Mouse (Mus musculus): ENCODE results near the gene Ctnna3. TPM values are rescaled to one million over a fixed set of nuclear protein-coding genes. Genes with fewer than 3 reads are reported as not detected.
"Not testable (repeated sequence)": the region's sequence is repeated elsewhere in the genome, so short reads cannot be mapped to it uniquely, and the experiment has no call there.

Gene Ctnna3
- polyA plus RNA-seq, 1 experiment from 2014 or later: 0.41 TPM

DNA sequence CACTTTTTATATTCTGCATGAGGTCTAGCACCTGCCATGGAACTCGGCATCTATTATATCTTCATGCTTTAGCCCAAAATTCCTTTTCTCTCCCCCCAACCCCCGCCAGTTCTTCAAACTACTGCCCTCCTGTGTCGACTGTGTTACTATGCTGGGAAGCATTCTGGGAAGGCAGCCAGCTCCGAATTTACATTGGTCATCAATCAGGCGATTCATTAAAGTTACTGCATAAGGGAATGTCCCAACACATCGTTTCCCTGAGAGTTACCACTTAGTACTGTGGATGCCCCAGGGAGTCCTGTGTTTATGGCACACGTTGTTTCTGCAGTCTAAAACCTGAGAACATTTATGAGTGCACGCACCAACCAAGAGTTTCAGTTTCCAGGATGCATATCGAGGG, 1288.1 kb downstream of the Ctnna3 start:
- peak; percentile 75 for DNase-seq (ENCODE audit: low spot score)
- Histone ChIP-seq H3K9ac (ENCODE audit: low read length) (no peak overlapping the region), H3K27ac (ENCODE audit: low read depth, low read length) (no peak overlapping the region), H3K27me3 (replicated peaks; ENCODE audit: control insufficient read depth, insufficient read depth, low read length) (no peaks in the 10 kb centered on the region), H3K4me1 (ENCODE audit: control insufficient read depth, insufficient read depth, low read length) (no peaks in the 10 kb centered on the region), H3K4me2 (ENCODE audit: low read length) (no peak overlapping the region), H3K36me3 (ENCODE audit: control insufficient read depth, insufficient read depth, low read length) (no peaks in the 10 kb centered on the region), H3K9me3 (replicated peaks; ENCODE audit: control insufficient read depth, low read length) (no peaks in the 10 kb centered on the region), H3K4me3 (ENCODE audit: low read depth, low read length) (no peak overlapping the region)
- 30% methylated on average over 9 of the region's 9 CpGs for WGBS
- peak; percentile 60; the same call in 1 of the 2 replicates for ATAC-seq

GRCm38 (mm10) chr10:64735692-64736091, 1305.8 kb downstream of the Ctnna3 start:
- no peaks in the 10 kb centered on the region for H3K27me3 ChIP-seq (replicated peaks; ENCODE audit: control insufficient read depth, insufficient read depth, low read length)
- no peak overlapping the region for H3K27ac ChIP-seq (ENCODE audit: low read depth, low read length)
- ATAC-seq (no peak), DNase-seq (ENCODE audit: low spot score) (no peak)
- no peaks in the 10 kb centered on the region for H3K36me3 ChIP-seq (ENCODE audit: control insufficient read depth, insufficient read depth, low read length)
- H3K4me1 ChIP-seq (ENCODE audit: control insufficient read depth, insufficient read depth, low read length): no peaks in the 10 kb centered on the region
- H3K9me3 ChIP-seq (replicated peaks; ENCODE audit: control insufficient read depth, low read length): no peaks in the 10 kb centered on the region
- H3K4me2 ChIP-seq (ENCODE audit: low read length): no peak overlapping the region
- H3K9ac ChIP-seq (ENCODE audit: low read length): no peak overlapping the region
- H3K4me3 ChIP-seq (ENCODE audit: low read depth, low read length): no peak overlapping the region
- WGBS: 88% methylated on average over 2 of the region's 2 CpGs

DNA sequence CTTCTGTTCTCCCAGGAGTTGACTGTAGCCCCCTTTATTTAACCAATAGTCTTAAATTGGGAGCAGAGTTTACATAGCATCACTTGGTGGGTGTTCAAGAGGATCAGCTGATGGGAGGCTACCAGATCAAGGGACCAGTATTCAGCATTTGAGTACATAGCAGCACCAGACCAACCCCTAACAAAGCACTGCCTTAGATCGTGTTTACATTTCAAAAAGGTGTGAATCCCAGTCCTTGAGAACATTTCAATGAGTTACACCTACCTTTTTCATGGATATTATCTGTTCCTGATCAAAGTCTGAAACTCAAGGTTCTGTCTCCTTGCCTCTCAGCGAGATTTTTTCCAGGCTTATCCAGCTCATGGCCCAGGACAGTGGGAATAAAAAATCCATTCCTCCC, 1306.7 kb downstream of the Ctnna3 start:
- H3K36me3 ChIP-seq (ENCODE audit: control insufficient read depth, insufficient read depth, low read length): no peaks in the 10 kb centered on the region
- H3K9me3 ChIP-seq (replicated peaks; ENCODE audit: control insufficient read depth, low read length): no peaks in the 10 kb centered on the region
- H3K4me2 ChIP-seq (ENCODE audit: low read length): no peak overlapping the region
- no peak for DNase-seq (ENCODE audit: low spot score)
- H3K27me3 ChIP-seq (replicated peaks; ENCODE audit: control insufficient read depth, insufficient read depth, low read length): no peaks in the 10 kb centered on the region
- no peaks in the 10 kb centered on the region for H3K4me1 ChIP-seq (ENCODE audit: control insufficient read depth, insufficient read depth, low read length)
- WGBS: 50% methylated on average over 2 of the region's 2 CpGs
- H3K27ac ChIP-seq (ENCODE audit: low read depth, low read length): no peak overlapping the region
- no peak for ATAC-seq
- no peak overlapping the region for H3K9ac ChIP-seq (ENCODE audit: low read length)
- H3K4me3 ChIP-seq (ENCODE audit: low read depth, low read length): no peak overlapping the region

DNA sequence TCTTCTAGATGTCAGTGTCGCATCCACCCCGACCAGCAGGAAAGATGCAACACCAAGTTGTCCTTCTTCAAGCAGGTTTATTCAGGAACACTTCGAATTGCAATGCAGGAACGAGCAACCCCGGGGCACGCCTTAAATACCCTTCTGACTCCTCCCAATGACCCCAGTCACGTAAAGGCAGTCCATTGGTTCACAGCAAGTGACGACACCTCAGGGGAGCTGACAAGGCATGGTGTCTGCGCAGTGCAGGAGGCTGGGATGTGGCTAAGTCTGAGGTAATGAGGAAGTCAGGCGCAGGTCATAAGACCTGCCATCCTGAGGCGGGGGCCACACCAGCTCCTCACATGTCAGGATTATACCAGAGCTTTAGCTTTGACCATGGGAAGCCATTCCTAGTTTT, 1311.8 kb downstream of the Ctnna3 start:
- not testable (repeated sequence) for DNase-seq (ENCODE audit: low spot score); H3K4me1 ChIP-seq (ENCODE audit: control insufficient read depth, insufficient read depth, low read length); H3K4me3 ChIP-seq (ENCODE audit: low read depth, low read length); H3K4me2 ChIP-seq (ENCODE audit: low read length); H3K36me3 ChIP-seq (ENCODE audit: control insufficient read depth, insufficient read depth, low read length); H3K9me3 ChIP-seq (replicated peaks; ENCODE audit: control insufficient read depth, low read length); ATAC-seq; H3K27me3 ChIP-seq (replicated peaks; ENCODE audit: control insufficient read depth, insufficient read depth, low read length); H3K27ac ChIP-seq (ENCODE audit: low read depth, low read length); H3K9ac ChIP-seq (ENCODE audit: low read length)
- WGBS: 91% methylated on average over 11 of the region's 11 CpGs

DNA sequence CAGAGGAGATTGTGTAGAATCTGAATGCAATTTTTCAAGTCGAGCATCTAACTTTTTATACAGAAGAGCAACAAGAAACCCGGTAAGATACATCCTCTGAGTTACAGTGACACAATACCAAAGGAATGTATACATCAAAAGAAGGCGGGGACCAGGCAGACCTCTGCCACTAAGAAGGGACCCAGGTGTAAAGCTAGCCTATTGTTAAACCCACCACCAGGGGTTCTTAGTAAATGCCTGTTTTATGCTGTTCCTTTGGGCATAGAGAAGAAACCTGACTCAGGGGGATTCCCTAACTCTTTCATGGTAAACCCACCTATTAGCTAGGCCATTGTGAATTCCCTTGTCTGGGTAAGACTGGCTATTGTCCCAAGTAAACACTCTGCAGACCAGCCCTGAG, 1314.2 kb downstream of the Ctnna3 start:
- not testable (repeated sequence) for ATAC-seq; H3K27ac ChIP-seq (ENCODE audit: low read depth, low read length); H3K4me1 ChIP-seq (ENCODE audit: control insufficient read depth, insufficient read depth, low read length); H3K9me3 ChIP-seq (replicated peaks; ENCODE audit: control insufficient read depth, low read length); H3K4me2 ChIP-seq (ENCODE audit: low read length); H3K27me3 ChIP-seq (replicated peaks; ENCODE audit: control insufficient read depth, insufficient read depth, low read length); DNase-seq (ENCODE audit: low spot score); H3K36me3 ChIP-seq (ENCODE audit: control insufficient read depth, insufficient read depth, low read length); H3K9ac ChIP-seq (ENCODE audit: low read length); H3K4me3 ChIP-seq (ENCODE audit: low read depth, low read length)
- WGBS: 11% methylated on average over 3 of the region's 3 CpGs

DNA sequence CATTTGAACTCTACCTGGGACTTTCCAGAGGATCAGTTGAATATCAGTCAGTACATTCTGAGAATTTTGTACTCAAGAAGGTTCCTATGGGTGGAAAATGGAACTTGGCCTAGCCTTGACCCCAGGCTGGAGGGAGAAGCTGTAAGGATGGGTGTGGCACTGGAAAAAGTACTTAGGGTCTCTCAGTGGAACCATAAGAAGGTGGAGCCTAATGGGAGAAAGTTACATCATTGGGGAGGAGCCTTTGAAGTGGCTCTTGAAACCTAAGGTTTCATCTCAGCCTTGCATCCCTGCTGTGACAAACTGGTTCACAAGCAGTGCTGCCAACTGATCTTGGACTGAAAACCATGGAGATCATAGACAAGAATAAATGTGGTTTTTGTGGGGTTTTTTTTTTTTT, 1318.8 kb downstream of the Ctnna3 start:
- no peaks in the 10 kb centered on the region for H3K27me3 ChIP-seq (replicated peaks; ENCODE audit: control insufficient read depth, insufficient read depth, low read length)
- DNase-seq (ENCODE audit: low spot score) (no peak), ATAC-seq (no peak)
- H3K4me1 ChIP-seq (ENCODE audit: control insufficient read depth, insufficient read depth, low read length): no peaks in the 10 kb centered on the region
- no peak overlapping the region for H3K4me2 ChIP-seq (ENCODE audit: low read length)
- no peaks in the 10 kb centered on the region for H3K36me3 ChIP-seq (ENCODE audit: control insufficient read depth, insufficient read depth, low read length)
- no peak overlapping the region for H3K9ac ChIP-seq (ENCODE audit: low read length)
- no peaks in the 10 kb centered on the region for H3K9me3 ChIP-seq (replicated peaks; ENCODE audit: control insufficient read depth, low read length)
- H3K4me3 ChIP-seq (ENCODE audit: low read depth, low read length): no peak overlapping the region
- H3K27ac ChIP-seq (ENCODE audit: low read depth, low read length): no peak overlapping the region

- WGBS: 41% methylated on average over 5 of the region's 5 CpGs
Measured at GRCm38 (mm10) chr10:64750791-64751190, 1320.9 kb downstream of the Ctnna3 start.

DNA sequence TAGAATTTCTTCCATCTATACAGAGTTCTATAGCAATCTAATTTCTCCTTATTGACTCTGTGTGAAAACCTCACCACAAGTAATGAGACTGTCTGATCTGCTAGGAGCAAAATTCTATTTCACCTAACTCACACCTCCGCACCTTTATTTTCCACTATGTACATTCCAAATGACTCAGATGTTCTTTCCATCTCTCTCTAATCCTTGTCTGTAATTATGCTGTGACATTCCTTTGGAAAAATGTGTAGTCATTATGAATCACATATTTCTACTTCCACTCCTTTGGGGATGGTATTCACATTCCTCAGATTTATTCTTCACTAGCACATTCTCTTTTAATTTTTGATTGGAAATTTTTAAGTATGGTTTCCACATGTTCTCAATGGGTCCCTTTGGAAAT, 1406.4 kb downstream of the Ctnna3 start:
- Histone ChIP-seq H3K4me2 (ENCODE audit: low read length) (no peak overlapping the region), H3K36me3 (ENCODE audit: control insufficient read depth, insufficient read depth, low read length) (no peaks in the 10 kb centered on the region), H3K9ac (ENCODE audit: low read length) (no peak overlapping the region), H3K9me3 (replicated peaks; ENCODE audit: control insufficient read depth, low read length) (no peaks in the 10 kb centered on the region), H3K4me3 (ENCODE audit: low read depth, low read length) (no peak overlapping the region), H3K27me3 (replicated peaks; ENCODE audit: control insufficient read depth, insufficient read depth, low read length) (no peaks in the 10 kb centered on the region), H3K4me1 (ENCODE audit: control insufficient read depth, insufficient read depth, low read length) (no peaks in the 10 kb centered on the region), H3K27ac (ENCODE audit: low read depth, low read length) (no peak overlapping the region)
- DNase-seq (ENCODE audit: low spot score) (no peak), ATAC-seq (no peak)
- WGBS: 100% methylated on average over 1 of the region's 1 CpGs

More at GRCm38 (mm10) chr10:64750791-64751190, 1320.9 kb downstream of the Ctnna3 start:
- Histone ChIP-seq H3K4me2 (ENCODE audit: low read length) (no peak overlapping the region), H3K4me3 (ENCODE audit: low read depth, low read length) (no peak overlapping the region), H3K27me3 (replicated peaks; ENCODE audit: control insufficient read depth, insufficient read depth, low read length) (no peaks in the 10 kb centered on the region), H3K36me3 (ENCODE audit: control insufficient read depth, insufficient read depth, low read length) (no peaks in the 10 kb centered on the region), H3K27ac (ENCODE audit: low read depth, low read length) (no peak overlapping the region), H3K9me3 (replicated peaks; ENCODE audit: control insufficient read depth, low read length) (no peaks in the 10 kb centered on the region), H3K4me1 (ENCODE audit: control insufficient read depth, insufficient read depth, low read length) (no peaks in the 10 kb centered on the region), H3K9ac (ENCODE audit: low read length) (no peak overlapping the region)
- ATAC-seq: no peak
- DNase-seq (ENCODE audit: low spot score): peak; percentile 69

GRCm38 (mm10) chr10:64861439-64861838, 1431.5 kb downstream of the Ctnna3 start:
- ATAC-seq (no peak), DNase-seq (ENCODE audit: low spot score) (peak; percentile 16)
- no peak overlapping the region for H3K4me3 ChIP-seq (ENCODE audit: low read depth, low read length)
- no peak overlapping the region for H3K9ac ChIP-seq (ENCODE audit: low read length)
- no peaks in the 10 kb centered on the region for H3K36me3 ChIP-seq (ENCODE audit: control insufficient read depth, insufficient read depth, low read length)
- H3K4me1 ChIP-seq (ENCODE audit: control insufficient read depth, insufficient read depth, low read length): no peaks in the 10 kb centered on the region
- no peaks in the 10 kb centered on the region for H3K9me3 ChIP-seq (replicated peaks; ENCODE audit: control insufficient read depth, low read length)
- H3K27ac ChIP-seq (ENCODE audit: low read depth, low read length): no peak overlapping the region
- no peaks in the 10 kb centered on the region for H3K27me3 ChIP-seq (replicated peaks; ENCODE audit: control insufficient read depth, insufficient read depth, low read length)
- 79% methylated on average over 2 of the region's 2 CpGs for WGBS
- H3K4me2 ChIP-seq (ENCODE audit: low read length): no peak overlapping the region

Measured in forebrain, embryonic 14.5 days (tissue).